Mouse (Mus musculus) bone marrow, adult 2 months (tissue): ENCODE data around the gene Ptprt.

Experiments
- CTCF ChIP-seq: fragments of 200-500 bp; IDR thresholded peaks from 2 replicates; pipeline ENCODE4 v1.5.1; 2011; ENCODE audit warnings: low read length, control low read depth; ENCODE audit not compliant: control insufficient read depth, insufficient read depth
- POLR2A ChIP-seq: fragments of 200-500 bp; IDR thresholded peaks from 2 replicates; pipeline ENCODE4 v1.6.1; 2011; ENCODE audit warnings: low read depth, mild to moderate bottlenecking, control low read depth, low read length, borderline replicate concordance; ENCODE audit not compliant: control insufficient read depth

DNA sequence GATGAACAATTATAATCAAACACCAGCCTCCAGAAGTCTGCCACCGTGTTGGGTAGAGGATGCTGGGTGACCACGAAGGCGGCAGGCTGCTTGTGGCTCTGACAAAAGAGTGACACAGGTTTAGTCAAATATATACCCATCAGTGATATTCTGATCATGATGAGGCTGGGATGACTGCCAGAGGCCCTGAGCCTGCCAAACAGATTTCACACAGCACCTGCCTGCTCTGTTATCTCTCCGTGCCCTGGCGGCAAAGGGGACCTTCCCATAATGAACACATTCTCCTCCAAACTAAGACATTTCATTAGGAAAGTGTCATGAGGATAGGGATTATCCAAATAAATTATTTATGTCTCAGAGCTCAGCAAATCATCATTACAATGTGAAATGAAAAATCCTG, 1113.6 kb downstream of the Ptprt start:
- TF ChIP-seq CTCF = no peak
- TF ChIP-seq POLR2A = no peak
